Mouse (Mus musculus) MN1 (cell line): ENCODE results near the gene Pirt.

Experiments
- DNase-seq: peaks from one replicate; pipeline ENCODE4 v3.0.0-alpha.2; 2016; ENCODE audit warnings: low spot score

Pirt gene

DNA sequence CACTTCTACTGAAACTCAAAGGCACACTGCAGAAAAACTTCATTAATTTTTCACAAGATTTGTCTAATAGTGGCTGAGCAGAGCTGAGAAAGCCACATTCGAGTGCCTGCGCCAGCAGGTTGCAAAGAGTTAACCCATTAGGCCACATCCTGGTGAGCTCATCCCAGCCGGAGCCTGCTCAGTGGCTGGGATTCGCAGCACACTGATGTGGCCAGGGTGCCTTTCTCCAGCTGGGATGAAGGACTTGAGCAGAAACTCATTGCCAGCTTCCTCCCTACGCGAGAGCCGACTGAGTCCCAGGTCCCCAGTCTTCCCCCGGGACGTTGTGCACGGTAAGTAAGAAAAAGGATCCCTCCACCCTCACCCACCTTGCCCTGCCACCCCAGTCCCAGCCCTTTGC lies at the start of gene Pirt:
TSS of gene Pirt (plus strand) at position 171 of the 400 bp plus-strand sequence.
- peak; percentile 67 for DNase-seq

DNA sequence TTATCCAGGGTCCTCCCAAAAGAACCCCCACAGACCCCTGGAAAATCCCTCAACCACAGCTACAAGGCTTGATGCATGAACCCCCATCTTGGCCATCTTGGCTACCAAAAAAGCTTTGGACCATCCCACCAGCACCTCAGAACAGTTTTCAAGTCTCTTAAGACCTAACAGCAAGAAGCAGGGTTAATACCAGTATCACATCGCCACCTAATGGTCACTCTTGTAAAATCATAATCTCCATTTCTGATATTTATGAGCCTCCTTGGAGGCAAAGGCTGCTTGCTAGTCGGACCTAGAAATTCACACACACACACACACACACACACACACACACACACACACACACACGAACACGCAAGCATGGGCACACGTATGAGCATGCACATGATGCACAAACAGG lies 40.1 kb upstream of the Pirt start:
- DNase-seq: peak; percentile 36

DNA sequence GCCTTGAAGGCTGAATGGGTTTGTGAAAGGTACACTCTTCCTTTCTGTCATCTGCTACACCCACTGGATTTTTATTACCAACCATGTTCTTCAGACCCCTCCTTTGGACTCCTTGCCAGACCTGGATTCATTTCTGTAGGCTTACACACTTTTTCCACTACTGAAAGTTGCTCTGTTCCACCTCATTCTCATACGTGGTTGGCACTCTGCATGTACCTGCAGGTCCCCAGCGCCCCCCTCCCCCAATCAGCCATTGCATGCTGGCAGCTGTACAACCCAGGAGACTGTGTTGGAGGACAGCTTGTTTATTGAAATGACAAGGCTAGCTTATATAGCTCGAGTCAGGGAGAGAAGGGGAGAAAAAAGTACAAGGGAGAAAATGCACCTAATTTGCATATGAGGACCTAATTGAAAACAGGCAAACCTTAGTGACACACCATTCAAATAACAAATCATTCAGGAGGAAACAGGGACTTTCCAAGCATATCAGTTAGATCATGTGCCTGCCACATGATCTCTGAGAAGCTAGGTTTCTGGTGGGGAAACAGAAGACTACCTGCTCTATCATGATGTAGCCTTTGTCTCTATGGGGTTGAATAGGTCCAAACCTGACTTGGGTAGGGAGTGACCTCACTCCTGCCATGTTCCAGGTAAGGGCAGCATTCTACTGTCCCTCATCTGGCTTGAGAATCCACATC lies 38.9 kb upstream of the Pirt start:
- no peak for DNase-seq

DNA sequence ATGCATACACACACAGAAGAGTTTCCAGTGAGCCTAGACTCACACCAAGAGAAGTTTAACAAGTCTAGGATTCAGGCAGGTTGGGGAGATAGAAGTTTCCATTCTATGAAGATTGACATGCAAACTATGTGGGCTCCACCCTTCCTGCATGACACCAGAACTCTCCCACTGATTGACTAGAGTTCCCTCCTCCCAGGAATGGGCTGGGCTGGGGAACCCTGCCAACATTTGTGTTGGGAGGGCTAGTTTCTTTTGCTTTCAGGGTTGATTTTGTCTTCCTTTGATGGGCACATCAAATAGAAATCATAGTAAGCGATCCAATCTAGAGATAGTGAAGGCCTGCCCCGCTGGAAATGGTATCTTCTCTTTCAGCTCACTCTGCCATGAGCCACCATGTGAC lies 30.5 kb upstream of the Pirt start:
- DNase-seq: no peak

DNA sequence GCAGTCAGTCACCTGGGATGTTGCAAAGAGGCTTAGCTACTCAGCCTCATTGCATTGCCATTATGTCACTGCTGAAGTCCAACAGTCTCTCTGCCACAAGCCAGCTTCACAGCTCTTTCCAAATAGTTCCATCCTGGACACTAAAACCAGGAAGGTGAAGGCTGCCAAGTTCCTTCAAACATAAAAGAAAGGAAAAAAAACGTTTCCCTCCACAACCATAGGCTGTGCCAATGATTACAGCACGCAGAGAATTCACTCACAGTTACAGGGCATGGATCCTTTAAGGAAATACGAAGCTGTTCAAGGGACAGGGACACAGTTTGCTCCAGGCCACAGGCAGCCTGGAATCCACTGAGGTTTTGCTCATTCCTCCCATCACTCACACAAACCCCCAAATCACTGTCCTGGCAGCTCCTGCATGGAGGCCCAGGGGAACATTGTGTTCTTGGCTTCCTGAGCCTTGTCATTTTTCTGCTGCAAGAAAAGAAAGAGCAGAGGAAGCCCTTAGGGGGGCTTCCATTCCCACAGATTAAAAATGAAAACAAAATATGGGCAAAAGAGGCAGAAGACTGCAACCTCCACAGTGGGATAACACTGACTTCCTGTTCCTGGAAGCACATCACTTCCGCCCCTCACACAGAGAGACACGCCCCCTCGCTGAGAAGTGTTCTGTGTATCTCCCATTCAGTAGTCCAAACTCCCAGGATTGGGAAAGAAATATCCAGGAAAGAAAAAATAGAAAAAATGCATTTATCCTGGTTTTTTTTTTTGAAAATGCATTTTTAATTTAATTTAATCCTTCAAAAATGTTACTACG lies 29.3 kb upstream of the Pirt start:
- DNase-seq: no peak

DNA sequence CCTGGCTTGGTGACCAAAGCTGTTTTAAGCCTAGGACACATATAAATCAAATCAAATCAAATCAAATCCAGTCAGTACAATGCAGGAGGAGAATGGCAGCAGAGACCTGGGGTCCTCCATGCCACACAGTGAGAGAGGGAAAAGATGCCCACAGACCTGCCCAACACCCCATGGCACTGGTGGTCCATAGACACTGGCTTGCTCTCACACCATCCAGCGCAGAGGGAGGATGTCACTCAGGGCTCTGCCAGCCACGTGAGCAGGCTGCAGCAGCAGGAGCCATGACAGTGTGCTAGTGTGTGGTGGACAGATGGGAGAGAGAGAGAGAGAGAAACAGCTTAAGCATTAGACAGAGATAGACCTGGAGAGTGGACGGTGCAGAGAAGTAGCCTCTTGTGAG lies 19.2 kb upstream of the Pirt start:
- no peak for DNase-seq

DNA sequence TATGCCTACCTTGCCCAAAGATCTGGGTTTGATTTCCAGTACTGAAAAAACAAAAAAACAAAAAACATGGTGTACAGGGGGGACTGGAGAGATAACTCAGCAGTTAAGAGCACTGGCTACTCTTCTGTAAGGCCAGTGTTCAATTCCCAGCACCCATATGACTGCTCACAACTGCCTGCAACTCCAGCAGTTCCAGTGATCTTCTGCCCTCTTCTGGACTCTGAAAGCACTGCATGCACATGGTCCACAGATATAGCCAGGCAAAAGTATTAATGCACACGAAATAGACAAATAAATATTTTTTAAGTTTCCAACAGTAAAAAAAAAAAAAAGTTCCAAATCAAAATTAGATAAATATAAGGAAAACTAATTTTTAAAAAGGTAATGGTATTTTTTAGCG lies 13.0 kb upstream of the Pirt start:
- DNase-seq: no peak

DNA sequence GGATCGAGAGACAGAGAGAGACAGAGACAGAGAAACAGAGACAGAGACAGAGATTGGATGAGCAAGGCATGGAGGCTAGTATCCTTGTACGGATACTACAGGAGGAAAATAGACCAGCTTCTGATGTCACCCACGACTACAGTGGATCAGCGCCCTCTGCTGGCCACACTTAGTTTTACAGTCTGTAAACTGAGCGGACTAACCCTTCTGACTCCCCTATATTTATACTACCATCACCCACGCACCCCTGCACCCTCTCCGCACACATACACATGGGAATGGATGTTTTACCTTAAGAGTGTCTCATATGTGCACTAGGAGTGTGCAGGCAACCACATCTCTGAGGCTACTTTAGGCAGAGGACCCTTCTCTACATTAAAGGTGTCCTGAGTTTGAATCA lies 12.4 kb upstream of the Pirt start:
- DNase-seq: no peak

DNA sequence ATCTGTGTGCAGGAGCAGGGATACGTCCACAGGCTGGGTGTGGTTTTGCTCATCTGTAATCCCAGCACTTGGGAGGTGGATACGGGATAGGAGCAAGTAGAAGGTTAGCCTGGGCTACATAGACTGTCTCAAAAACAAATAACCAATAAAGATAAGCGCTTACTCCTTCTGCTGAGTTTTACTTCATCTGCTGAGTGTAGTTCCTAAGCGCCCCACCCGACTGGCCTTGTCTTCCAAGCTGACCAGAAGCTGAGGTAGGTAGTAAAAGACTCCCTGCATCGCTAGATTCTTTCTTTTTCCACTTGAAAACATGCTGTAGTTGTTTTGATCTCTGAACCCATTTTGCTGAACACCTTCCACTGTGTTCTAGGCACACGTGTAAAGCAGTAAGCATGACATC lies 9.0 kb upstream of the Pirt start:
- no peak for DNase-seq

DNA sequence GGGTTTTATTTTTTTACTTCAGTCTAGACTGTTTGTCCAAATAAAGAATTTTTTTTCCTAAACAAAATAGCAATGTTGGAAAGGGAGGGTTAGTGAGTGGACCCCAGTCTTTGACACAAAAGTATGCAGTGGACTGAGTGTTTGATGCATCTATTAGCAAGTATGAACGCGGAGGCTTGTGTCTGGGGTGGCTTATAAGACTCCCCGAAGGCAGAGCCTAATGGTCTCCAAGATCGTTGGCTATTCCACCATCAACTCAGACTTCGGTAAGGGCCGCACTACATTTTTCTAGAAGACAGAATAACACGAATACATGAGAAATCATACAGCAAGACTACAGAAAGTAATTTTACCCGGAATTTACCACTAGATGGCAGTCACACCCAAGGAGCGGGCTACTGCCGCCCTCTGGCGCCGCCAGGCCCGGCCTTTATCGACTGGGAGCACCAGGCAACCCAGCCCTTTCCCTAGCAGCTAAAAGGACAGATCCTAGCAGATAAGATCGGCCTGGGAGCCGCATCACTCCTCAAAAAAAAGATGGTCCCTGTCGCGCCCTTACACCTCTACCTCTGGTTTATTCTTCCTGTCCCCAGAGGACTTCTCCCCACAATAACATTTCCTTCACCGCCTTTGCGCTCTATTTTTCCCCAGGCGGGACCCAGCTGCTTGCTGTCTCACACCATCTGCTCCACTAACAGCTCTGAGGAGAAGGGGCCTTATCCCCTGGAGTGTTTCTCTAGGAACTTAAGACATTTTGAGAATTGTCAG lies 6.0 kb upstream of the Pirt start:
- DNase-seq: peak; percentile 91

DNA sequence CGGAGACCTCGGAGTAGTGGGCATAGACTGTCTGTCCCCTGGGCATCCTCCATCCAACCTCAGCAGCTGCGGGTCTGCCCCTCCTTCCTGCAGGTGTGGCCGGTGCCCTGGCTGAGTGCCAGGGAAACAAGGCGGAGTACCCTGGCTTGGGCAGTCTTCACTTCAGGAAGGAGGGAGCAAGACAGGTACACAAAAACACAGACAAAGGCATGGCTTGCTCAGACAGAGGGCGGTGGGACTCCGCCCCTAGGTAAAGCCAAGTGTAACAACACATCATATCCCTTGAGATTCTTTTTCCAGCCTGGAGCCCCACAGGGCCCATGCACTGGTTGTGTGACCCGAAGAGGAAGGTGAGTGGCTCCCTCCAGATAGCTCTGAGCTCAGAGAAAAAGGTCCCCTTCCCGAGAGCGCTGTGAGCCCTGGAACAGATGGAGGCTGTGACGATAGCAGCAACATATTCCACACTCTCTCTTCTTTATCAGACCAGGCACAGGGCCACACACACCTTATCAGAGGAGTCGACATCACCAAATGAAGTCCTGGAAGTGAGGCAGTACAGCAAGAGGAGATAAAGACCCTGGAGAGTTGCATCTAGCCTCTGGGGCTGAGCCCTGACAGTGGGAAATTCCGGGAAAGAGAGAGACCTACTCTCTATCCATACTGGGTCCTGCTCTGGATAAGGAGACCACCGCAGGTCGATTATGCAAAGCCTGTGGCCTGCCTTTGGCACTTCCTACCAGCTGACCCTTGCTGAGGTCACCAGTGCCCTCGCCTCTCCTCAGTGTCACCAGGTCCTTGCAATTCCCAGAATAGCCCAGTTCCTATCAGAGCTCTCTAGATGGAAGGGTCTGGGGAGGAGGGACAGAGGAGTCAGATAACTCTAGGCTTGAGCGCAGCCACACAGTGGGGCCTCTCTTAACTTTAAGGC lies 1.0 kb downstream of the Pirt start:
- peak; percentile 28 for DNase-seq

DNA sequence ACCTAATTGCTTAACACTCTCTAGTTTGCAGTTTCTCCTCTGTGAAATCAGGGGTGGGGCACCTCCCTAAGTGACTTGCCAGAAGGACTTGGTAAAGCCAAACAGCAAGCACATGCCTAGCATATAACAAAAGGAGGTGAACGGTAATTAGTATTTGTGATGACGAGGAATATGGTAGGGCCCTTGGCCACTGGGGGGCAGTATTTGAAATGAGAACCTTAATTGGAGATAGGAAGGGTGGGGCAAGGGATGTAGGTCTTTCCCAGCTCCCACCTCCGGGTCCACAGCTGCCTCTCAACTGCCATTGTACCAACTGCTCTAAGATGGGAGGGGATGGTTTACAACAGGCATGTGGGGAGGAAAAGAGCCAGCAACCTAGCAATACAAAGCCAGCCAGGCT lies 2.5 kb downstream of the Pirt start:
- peak; percentile 25 for DNase-seq

DNA sequence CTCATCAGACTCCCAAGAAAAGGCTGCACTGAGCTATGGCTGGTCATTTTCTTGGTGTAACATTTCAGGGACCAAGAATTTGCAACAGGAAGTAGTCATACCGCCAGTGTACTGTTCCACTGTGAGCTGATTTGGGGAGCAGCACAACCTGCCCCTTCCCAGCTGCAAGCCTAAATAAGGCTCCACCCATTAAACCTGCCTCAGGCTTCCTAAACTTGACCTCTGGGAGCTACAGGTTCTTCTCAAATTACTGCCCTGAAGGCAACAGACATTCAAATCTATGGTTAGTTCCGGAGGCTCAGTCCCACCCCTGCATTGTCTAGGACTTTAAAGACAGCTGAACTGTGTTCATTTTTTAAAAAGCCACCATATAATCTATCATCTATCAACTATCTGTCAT lies 8.2 kb downstream of the Pirt start:
- no peak for DNase-seq

DNA sequence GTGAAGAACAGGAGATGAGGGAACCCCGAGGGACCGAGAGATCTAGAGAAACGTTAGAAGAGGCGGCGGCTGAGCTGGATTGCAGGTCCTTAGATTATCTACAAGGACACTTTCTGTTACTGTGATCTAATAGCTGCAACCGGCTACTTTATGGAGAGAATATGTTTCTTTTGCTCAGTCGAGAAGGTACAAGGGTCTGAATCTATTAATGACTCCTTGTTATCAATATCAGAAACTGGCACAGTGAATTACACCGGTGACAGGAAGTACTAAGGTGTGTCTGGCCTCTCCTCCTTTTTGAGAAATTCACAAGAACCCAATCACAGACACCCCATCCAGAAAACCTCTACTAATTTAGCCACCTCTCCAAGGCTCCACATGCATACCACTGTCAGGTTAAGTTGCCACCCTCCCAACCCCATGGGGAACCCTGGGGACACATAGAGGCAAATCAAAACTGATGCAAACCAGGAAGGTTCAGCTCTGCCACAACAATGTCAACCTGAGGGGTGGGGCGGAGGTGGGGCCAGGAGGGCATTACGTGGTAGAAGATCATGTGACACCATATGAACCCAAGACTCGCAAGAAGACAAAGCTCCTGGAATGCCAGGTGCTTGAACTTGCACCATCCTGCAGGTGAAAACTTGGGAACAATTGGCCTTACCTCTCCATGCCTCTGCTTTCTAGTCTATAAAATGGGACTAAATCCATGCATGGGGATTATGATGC lies 12.5 kb downstream of the Pirt start:
- DNase-seq: no peak

DNA sequence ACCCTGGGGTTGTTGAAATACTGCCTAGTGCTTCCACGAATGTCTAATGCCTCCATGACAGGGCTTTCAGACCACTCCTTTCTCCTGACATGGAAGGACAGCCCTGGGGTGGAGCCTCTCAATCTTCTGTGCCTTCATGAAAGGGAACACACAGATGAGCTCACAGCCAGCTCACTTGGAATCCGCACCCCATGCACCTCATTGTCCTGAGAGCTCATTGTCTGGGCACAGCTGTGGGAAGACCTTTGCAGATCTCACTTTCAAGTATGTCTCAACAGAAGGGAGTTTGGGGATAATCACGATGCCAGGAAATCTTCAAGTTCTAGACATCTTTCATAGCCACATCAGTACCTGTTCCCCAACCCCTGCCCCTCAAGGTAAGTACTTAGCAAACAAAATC lies 16.5 kb downstream of the Pirt start:
- no peak for DNase-seq

DNA sequence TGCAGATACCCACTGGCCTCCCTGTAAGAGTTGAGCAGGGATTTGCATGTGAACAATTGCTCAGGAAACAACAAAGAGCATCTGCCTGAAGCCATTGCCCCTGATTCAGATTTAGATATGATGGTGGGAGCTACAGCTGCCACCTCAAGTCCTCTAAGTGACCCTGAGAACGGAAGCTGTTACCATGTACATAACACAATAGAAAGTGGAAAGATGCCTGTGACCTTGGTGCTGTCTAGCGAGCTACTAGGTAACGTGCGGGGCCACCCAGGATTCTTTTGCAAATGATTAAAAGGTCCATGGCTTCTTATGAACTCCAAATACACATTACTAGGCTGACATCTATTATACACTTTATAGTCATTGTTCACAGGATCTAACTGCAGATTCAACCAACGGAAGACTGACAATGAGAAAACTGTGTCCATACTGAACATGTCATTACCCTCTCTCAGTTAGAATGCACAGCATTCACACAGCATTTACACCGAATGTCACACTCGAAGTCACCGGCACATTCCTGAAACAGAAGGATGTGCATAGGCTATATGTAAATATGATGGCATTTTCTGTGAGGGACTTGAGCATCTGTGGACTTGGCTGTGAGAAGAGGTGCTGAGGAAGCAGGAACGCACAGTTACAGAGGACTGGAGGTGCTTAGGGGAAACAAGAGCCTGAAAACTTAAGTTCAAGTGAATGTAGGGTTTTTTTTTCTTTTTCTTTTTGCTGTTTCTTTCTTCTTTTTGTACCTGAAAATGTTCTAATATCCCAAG lies 21.2 kb downstream of the Pirt start:
- DNase-seq: no peak

DNA sequence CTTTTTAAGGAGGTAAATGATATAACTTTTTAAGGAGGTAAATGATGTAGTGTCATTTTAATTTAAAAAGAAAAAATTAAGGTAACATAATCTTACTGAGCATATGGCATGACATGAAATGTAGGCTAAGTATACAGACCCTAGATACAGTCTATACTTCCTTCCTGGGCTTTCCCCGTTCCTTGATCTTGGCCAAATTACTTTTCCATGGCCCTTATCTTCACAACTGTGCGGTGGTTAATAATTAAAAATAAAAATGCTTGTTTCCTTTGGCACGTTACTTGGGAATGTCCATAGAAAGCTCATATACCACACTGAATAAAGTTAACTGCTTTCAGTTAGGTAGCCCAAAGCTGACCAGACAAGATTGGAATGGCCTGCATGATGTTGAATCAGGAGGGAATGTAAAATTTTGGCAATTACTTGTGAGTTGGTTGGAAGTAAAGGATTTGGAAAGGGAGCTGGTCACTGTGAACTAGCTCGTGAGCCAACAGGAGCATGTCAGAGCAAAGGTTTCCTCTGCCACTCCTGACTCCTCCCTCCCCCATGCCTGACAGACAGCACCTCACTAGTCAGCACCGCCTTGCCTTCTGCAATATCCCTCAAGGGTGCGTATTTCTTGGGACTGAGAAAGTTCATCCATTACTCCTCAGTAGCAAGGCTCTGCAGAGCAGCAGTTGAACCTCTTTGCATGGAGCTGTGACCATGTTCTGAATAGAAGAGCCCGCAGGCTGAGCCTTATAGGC lies 22.8 kb downstream of the Pirt start:
- no peak for DNase-seq

DNA sequence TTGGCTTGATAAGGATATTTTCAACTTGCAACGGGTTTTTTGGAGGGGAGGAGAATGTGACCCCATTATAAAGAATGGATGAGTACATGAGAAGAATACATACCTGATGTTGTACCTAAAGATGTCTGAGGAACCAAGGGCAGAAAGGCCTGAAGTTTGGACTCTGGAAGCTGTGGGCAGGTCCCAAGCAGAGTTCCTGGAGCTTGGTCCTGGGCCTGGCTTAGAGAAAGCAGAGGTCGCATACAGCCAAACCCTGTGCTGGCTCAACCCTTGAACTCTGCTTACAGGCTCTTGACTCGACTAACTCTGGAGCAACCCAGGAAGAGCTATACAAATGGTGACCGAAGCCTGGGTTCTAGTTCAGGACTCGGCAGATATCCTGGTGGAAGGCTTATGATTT lies 30.2 kb downstream of the Pirt start:
- no peak for DNase-seq

DNA sequence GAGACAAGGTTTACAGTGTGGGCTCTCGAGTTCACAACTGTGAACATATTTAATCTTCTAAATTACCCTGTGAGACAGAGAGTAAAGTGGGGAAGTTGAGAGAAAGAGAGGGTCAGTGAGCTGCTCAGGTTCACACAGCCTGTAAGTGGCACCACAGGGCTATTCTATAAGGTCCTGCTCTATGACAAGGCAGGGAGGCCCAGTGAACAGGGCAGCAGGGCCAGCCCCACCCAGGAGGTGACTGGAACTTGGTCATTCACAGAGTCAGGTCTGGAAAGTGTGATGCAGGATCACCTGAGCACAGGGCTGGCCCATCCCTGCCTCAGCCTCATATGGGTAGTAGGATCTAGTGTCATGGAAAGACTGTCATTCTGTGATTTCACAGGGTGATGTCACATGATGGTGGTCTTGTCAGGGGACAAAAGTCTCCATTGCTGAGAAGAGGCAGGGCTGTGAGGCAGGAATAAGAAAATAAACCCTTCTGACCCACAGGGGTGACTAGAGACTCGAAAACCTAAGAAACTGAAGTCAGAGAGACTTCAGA lies 33.5 kb downstream of the Pirt start:
- DNase-seq: no peak
